Mouse (Mus musculus): ENCODE data around the gene Gria3. TPM values are rescaled to one million over a fixed set of nuclear protein-coding genes. Genes with fewer than 3 reads are reported as not detected.

Gene Gria3
- not detected for polyA plus RNA-seq (2017; shearing (Covaris generic))

DNA sequence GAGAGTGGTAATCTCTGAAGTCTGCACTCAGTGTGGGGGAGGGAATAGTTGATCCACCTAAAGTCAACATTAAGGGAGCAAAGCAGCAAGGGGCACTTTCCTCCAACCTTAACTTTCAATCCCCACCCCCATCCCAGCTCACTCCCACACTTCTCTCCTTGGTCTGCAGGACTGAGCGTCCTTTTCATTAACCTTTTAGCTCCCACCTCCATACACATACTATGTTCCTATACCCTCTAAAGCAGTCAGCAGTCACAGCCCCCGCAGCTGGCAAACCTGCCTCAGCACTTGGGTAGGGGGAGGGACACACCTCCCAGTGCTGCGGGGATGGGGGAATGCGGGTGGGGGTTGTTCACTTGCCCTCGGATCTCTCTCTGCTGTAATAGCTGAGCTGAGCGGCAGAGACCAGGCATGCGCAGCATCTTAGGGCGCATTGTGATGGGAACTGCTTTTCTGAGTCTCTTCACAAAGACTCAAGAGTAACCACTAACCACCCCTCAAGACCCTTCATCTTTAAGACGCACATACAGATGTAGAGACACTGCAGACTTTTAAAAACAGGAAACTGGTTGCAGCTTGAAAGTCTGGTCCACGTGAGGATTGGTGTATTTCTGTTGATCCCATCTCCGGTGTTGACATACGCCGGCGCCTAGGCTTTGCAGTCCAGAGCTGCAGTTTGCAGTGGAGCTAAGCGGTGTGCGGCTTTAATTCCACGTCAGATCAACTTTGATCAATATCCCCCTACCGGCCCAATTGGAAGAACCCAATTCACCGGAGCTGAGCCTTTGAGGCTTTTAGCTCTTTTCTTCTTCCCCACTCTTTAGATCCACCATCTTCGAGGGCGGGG is at the start of gene Gria3:
TSS of gene Gria3 (plus strand) at position 797 of the 847 bp plus-strand sequence.
- ATAC-seq = no peak

DNA sequence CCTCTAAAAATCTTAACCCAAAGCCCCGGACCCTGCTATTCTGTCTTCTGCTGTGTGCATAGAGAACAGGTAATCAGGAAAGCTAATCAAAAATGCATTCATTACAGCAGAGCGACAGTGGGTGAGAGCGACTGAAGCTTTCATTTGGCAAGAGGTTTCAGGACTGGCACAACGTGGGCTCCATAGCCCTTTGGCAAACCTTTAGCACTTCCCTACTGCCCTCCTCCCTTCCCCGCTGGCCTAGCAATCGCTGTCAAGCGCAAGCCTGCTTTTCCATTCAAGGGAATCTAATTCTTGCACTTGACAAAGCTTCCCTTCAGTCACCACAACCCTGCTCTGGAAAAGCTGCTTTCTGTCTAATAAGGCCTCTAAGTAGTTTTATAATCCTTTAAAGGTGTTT is 13.6 kb upstream of the Gria3 start:
- ATAC-seq = no peak

DNA sequence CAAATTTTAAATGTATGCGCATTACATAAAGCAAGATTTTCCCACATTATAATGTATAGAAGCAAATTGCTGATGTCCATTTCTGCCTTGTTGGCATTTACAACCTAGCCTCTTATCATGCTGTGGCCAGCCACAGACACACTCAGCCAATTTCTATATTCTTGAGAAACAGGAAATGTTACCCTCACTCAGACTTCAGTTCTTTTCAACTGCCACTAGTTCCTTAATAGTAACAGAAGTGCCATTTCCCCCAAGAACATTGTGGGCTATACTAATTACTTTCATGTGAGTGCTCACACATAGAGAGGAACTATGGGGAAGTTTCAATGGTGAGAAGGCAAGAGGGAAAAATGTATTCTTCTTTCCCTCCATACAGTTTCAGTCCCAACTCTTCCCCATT is 11.6 kb upstream of the Gria3 start:
- ATAC-seq = no peak

DNA sequence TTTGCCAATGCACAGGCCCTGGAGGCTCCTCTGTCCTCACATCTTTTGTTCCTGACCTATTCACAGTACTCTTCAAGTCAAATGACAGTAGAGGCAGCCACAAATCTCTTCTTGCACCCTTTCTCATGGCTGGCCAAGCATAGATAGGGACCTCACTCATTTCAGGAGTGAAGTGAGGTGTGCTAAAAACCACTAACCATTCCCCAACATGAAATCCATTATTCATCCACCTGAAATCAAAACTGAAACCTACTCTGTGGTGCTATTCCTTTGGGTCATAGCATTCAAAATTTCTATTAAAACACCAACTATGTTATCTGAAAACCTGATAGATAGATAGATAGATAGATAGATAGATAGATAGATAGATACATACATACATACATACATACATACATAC is 2.2 kb upstream of the Gria3 start:
- ATAC-seq = no peak

DNA sequence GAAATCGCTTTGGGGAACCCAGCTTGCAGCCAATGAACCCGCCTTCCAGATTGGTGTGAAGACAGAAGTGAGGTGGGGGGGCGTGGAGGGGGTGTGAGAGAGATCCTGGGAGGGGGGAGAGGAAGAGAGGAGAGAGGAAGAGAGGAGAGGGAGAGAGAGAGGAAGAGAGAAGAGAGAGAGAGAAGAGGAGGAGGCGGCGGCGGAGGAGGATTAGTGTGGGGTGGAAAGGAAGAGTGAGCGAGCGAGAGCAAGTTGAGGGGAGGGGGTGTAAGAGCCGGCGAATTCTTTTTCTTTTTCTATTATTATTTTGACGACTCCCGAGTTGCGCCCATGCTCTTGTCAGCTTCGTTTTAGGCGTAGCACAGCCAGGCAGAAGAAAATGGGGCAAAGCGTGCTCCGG is 532 bp downstream of the Gria3 start:
- no peak for ATAC-seq

DNA sequence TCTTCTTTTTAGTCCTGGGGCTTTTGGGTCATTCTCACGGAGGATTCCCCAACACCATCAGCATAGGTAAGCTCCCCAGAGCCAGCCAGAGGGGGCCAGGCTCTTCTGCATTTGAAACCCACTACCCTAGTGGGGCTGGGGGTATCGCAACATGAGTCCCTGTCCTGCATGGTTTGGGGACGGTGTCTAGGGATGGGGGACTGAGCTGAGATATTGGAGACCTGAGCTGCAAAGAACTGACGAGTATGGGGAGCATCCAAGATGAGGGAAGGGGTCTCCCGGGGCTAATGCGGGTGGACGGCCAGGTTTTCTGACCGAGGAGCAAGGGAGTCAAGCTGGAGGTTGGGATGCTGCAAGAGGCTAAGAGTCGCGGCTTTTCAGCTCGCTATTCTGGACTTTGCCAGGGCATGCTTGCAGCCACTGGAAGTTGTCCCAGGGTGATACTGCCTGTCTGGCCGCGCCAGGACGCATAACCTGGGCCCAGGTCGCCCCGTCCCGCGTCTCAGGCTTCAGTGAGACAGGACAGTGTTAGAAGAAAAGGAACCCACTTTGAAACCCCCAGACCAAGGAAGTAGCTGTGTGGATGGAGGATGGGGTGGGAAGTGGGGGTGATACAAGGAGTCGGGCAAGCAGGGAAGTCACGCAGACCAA is 1.1 kb downstream of the Gria3 start:
- ATAC-seq = no peak

DNA sequence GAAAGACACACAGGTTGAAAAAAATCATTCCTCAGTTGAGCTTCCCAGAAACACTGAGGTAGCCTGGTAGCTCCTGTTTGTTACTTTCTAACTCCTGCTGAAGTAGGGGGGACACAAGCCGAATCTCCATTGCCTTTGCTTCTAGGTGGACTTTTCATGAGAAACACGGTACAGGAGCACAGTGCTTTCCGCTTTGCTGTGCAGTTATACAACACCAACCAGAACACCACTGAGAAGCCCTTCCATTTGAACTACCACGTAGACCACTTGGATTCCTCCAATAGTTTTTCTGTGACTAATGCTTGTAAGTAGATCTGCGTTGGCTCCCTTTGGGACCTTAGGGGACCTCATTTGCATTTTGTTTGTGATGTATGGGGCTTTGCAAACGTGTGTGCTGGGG is 2.0 kb downstream of the Gria3 start:
- ATAC-seq = no peak

DNA sequence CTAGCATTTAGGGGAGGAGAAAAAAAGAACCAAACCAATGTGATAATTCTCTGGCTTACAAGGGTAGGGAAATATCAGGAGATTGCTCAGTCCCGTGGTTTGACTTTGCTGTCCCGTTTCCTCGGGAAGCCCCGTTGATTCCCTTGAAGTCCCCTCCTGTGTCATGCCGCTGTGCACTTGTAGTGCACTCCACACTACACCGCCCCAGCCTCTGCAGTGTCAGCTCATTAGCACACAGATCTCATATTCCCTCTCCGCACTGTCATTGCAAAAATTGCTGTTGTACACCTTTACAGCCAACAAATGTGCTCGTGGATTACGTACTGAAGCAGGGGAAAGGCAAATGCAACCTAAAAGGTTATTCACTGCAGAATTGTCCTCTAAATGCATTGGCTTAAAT is 5.6 kb downstream of the Gria3 start:
- no peak for ATAC-seq

DNA sequence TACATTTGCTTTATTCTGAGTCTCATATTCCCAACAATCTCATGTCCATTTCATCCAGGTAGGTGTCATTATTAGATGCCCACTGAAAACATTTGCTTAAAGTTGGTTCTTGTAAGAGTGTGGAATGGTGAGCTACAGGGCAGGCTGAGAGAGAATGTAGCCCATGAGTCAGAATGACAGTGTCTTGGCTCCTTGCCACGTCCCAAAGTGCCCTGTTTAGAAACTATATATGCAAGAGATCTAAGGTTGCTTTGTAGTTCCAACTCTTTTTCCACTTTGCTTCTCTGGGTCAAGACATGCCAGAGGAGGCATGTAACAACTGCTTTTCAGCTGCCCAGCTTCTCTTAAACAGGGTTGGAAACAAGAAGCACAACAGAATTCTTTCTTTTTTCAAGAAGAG is 9.1 kb downstream of the Gria3 start:
- no peak for ATAC-seq

DNA sequence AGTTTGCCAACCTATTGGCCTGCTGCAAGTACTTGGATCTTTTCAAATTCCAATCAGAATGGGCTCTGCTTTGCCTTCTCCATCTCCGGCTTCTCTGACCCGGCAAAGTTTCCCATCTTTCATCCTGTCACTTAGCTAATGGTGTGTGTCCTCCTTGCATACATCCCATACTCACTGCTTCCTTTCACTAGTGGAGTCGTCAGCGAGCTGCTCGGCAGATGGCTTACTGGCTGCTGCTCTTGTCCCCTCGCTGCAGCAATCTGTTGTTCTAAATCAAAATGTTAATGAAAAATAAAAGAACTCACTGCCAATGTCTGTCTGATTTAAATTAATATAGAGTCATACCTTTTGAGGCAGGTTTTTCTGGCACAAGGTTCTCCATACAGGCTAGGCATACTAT is 25.0 kb downstream of the Gria3 start:
- ATAC-seq = no peak

DNA sequence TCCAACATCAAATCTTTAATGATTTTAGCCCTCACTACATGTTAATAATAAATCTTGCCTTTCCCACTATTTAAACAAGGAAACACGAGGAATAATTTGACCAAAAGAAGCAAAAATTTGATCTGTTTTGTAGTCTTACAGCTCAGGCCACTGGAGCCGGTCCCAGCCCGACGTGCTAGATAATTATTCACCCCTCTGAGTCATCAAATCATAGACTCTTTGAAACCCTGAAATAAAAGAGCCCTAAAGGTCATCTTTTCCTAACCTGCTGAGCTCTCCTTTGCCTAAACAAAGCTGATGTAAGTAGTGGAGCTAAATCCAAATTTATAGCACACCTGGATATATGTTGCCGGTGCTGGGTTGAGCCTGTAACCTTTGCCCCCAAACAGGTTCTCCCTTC is 27.4 kb downstream of the Gria3 start:
- ATAC-seq = no peak

DNA sequence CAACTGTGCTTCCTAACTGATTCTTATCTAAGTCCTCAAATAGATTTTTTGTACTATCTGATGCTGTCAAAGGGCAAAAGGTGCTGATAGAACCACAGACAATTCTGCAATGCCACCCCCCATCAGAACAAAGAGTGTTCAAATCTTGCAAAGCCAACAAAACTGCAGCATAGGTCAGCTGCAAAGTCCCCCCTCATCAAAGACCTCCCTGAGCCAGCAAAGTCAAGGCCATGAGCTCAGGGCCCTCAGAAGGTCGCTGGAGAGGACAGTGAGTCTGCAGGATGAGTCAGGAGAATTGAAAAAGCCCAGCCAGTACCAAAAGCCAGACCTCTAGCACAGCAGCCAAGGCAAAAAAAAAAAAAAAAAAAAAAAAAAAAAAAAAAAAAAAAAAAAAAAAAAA is 34.9 kb downstream of the Gria3 start:
- ATAC-seq = no peak

DNA sequence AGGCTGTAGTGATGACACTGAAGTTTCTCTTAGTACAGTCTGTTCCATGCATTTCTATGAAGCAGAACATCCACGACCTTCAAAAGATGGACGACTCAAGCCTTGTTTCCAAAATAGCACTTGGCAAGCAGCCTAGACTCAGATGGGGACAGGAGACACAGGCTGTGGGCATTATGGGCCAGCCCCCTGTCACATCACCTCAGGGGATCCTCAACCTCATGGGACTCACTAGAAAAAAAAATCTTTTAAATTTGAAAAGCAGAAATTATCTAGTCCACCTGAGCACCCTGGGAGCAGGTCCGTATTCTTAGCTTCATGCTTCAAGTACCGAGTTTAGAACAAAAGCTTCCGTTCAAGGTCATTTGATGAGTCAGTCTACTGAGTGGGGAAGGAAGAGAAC is 38.2 kb downstream of the Gria3 start:
- ATAC-seq = no peak

DNA sequence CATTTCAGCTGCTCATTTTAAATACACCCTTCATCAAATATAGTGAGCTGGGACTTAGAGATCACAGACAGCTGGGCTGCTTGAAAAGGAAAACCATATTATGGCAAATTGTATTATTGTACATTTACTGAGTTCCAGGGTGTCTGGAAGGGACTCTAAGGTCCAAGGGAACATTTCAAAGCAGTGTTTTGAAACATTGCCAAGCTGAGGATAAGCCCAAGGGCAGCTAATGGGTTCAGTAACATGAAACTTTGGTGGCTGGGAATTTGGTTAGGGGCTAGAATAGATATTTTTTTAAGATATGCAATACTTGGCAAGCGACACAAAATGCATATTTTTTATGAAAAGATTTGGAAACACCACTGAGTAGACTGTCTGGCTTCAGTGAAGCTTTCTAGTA is 48.2 kb downstream of the Gria3 start:
- no peak for ATAC-seq

DNA sequence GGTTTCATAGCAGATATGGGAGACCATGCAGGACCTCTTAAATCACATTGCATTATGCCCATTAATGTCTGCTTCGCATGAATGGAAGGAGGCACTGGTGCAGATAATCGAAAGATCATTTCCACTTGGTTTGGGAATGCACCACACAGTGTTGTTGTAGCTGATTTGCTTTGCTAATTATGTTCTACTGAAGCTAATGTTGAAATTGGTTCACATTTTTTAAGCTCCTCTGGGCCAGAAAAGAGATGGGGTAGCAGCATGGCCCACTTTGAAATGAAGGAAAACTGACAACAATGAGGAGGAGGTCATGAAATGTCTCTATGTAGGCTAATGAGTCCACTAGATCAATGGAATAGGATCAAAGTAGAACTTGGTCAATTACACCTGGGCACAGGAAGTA is 76.8 kb downstream of the Gria3 start:
- no peak for ATAC-seq

DNA sequence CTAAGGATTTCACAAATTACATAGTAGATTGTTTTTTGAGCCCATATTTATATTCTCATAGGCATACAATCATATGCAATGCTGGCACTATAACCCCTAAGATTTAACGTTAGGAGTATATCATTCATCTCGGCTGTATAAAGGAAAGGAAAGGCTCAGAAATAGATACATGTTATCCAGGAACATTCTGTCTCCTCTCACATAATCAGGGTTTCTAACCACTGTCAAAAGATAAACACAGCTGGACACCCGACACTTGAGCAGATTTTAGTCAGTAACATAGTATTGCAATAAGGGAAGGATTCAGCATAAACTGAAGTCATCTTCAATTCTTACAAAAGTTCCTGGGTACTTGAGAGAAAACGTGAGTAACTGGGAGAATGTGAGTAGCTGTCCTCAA is 95.9 kb downstream of the Gria3 start:
- no peak for ATAC-seq

DNA sequence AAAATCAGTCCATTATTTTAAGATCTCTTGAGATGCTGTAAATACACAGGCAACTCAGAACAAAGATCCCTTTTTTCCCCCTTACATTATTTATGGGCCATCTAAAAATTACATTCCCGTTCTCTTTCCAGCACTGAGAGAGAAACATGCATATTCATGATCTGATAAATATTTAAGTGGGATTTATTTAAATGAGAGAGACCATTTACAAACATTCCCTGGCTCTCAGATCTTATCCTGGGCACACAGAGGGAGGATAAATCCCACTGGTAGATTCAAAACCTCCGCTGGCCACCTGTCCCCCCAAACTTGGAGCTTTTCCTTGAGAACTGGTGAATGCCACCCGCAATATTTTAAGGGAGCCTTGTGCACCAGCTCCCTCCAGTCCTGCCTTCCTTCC is 104.7 kb downstream of the Gria3 start:
- ATAC-seq = no peak

DNA sequence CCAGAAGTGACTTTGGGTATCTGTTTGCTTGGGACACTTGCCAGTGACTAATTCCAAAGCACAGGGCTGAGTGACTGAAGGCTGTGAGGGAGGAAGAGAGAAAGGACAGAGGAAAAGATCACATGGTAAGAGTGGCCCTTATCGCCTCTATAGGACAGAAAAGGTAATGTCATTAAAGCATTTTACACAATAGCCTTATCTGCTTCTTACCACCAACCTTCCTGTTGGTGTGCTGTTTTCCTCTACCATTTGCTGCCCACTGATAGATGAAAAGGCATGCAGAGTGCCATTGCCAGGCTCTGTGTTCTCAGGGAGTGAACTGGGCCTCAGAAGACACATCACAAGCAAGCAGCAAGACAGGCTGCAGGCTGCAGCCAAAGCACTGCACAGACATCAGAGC is 107.3 kb downstream of the Gria3 start:
- no peak for ATAC-seq

DNA sequence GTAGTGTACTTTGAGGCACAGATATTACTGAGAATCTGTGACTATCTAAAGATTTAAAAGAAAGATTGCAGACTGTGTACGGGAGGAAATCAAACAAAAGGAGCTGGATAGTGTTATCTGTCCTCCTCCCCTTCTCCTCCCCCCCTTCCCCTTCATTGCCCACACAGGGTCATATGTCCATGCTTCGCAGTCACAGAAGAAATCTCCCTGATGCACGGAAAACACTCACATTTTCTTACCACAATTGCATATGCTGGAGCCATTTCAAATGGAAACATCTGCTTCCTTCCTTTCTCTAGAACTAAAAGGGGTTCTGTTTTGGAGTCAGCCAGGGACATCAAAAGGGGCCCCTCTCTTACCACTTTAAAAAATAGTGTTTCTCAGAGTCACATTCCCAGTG is 114.3 kb downstream of the Gria3 start:
- ATAC-seq = no peak

DNA sequence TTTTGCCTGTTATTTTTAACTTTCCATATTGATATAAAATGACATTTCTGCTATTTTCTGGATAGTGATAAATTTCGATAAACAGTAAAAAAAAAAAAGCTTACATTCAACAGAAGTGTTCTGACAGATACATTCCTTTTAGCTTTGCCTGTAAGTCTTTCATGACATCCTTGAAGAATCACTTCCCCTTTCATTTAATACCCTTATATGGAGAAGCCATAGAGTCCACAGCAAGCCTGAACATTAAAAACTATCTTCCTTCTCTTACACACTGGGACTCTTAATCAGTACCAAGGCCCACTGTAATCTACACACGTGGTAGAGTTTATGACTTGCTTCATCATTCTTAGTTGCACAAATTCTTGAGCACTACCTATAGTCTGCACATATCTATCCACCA is 131.9 kb downstream of the Gria3 start:
- no peak for ATAC-seq

DNA sequence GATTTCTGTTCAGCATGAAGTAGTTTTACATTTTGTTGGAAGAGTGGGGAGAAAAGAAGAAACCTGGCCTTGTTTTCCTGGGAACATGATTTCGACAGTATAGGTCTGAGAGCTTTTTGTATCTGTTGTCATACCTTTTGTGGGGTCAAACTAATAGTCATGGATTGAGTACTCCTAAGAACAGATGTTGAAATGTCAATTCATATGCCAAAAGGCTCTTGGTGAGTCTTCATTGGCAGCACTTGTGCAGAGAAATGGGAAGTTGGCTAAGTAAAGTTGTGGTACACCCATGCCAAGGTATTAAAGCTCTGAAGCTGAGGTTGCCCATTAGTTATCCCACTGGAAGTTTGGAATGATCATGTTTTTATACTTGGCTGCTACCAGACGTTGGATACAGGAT is 135.2 kb downstream of the Gria3 start:
- no peak for ATAC-seq

DNA sequence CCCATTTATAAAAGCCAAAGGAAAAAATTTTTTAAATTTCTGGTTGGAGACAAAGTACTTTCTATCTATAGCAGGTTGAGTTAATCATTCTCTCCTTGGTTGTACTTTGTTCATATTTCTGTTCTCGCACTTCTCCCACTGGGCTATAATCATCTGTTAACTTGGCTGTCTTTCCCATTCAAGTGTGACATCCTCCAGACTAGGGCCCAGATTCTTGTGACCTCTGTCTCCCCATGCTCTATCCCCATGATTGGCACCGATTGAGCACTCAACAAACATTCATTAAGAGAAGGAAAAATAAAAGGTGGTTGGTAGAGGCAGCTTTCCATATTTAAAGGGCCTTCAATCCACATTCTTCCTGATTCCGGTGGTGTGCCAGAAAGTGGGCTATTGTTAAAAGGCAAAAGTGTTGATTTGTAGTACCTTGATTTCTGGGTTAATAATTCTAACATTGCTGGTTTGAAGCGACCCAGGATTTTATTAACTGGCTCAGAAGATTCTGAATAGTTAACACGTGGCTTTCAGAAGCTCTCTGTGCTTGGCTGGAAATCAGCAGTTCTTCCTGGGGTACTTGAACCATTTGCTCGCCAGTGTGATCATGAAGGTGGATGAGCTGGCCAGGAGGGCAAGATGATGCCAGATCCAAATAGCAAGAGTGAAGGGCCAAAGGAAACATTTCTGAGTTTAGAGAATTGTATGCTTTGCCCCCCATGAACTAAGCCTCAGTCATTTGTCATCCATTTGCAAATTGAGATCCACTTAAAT is 161.8 kb downstream of the Gria3 start:
- no peak for ATAC-seq

DNA sequence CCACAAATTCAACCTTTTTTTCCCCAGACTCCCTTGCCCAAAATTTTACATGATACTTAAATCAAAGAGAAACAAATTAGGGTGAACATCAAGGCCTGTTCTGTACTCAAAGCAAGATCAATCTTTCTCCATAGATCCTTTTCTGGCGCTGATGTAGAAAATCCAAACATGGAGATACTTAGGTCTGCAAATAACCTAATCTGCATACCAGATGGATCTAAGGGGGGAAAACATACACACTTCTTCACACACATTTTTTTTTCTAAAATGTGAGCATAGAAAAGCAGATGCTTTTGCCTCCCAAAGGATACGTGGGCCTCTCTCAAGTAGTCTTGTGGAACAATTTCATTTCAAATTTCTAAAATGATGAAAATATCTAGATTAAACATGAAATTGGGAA is 164.2 kb downstream of the Gria3 start:
- no peak for ATAC-seq

DNA sequence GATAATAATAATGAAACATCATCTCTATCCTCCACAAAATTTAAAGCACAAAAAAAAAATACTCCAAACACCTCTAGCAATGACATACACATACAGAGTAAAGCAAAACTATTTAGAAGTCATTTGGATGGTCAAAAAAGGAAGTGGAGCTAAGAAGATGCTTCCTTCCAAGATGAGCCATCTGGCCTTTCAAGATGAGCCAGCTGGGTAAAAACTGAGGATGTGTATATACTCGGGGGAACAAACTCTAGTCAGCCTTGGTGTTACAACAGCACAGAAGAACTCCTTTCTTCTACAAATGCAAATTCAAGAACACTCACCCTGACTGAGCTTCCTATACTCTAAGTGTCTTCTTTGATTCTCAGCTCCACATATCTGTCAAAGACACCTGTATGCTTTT is 172.4 kb downstream of the Gria3 start:
- no peak for ATAC-seq

All from inflammation-experienced regulatory T-cells, adult 6 months (primary cell).